8 mouse cellular contexts compared by ENCODE assay signal in genomic region chr17:68837013-68837858, GRCm38 (mm10). TPM values are rescaled to one million over a fixed set of nuclear protein-coding genes. Genes with fewer than 3 reads are reported as not detected.
A peak's percentile ranks its signal among the peaks of the same experiment; 100 is the strongest.
DNase-seq lines count a peak whose midpoint lies in the region; ATAC-seq and TF ChIP-seq lines count a peak whose summit lies in the region.

No protein-coding gene starts in this region.

- no peak for TF ChIP-seq POLR2A in testis, adult 2 months (IDR thresholded peaks at IDR 0.05; ENCODE audit: control insufficient read depth, low read depth, low read length)

- TF ChIP-seq CTCF in layer of hippocampus, adult 2 months (conservative IDR thresholded peaks at IDR 0.05) = no peak
- TF ChIP-seq CTCF in testis, adult 2 months (IDR thresholded peaks at IDR 0.05; ENCODE audit: control insufficient read depth, insufficient read depth, insufficient replicate concordance, low read depth, low read length) = no peak

- no peaks in the 10 kb centered on the region for H3K9me3 ChIP-seq in embryonic facial prominence, embryonic 11.5 days (replicated peaks; ENCODE audit: control insufficient read depth, low read length)
- no peaks in the 10 kb centered on the region for H3K9me3 ChIP-seq in heart, embryonic 10.5 days
- H3K9me3 ChIP-seq in midbrain, embryonic 11.5 days (ENCODE audit: control insufficient read depth, low read length) = no peaks in the 10 kb centered on the region

- no peaks in the 10 kb centered on the region for H3K36me3 ChIP-seq in embryonic facial prominence, embryonic 11.5 days (replicated peaks; ENCODE audit: control insufficient read depth, insufficient read depth, low read depth, low read length)
- H3K36me3 ChIP-seq in heart, embryonic 10.5 days = no peaks in the 10 kb centered on the region
- no peaks in the 10 kb centered on the region for H3K36me3 ChIP-seq in midbrain, embryonic 11.5 days (ENCODE audit: control insufficient read depth, insufficient read depth, low read length)
- H3K36me3 ChIP-seq in testis, adult 2 months (ENCODE audit: control insufficient read depth, insufficient read depth, low read length) = no peaks in the 10 kb centered on the region

- DNase-seq in ovary, postnatal 36 days (ENCODE audit: low spot score) = peak; percentile 31
- no peak for DNase-seq in ovary, postnatal 14 days (ENCODE audit: low spot score)
- DNase-seq in embryonic facial prominence, embryonic 11.5 days (ENCODE audit: low spot score) = peak; percentile 64
- no peak for DNase-seq in heart, embryonic 10.5 days (ENCODE audit: low spot score)
- DNase-seq in layer of hippocampus, adult 2 months (ENCODE audit: low spot score in 2 of 2) = peak; percentile 45
- peak; percentile 97 for DNase-seq in midbrain, embryonic 11.5 days (ENCODE audit: low spot score, missing footprints)
- DNase-seq in MN1 (ENCODE audit: low spot score) = no peak

- H3K27me3 ChIP-seq in embryonic facial prominence, embryonic 11.5 days (ENCODE audit: control insufficient read depth, insufficient read depth, low read length) = peaks cover 40% of the 10 kb centered on the region
- H3K27me3 ChIP-seq in heart, embryonic 10.5 days (ENCODE audit: insufficient read depth, poor library complexity, severe bottlenecking) = peaks cover 95% of the 10 kb centered on the region
- H3K27me3 ChIP-seq in midbrain, embryonic 11.5 days (ENCODE audit: control insufficient read depth, insufficient read depth, low read length) = peaks cover 36% of the 10 kb centered on the region
- H3K27me3 ChIP-seq in testis, adult 2 months (ENCODE audit: control insufficient read depth, insufficient read depth, low read length) = no peaks in the 10 kb centered on the region; the same call in 1 of the 2 replicates

- ATAC-seq in embryonic facial prominence, embryonic 11.5 days (replicated peaks; ENCODE audit: insufficient number of reproducible peaks, low FRiP score, low TSS enrichment, low read depth) = peak; percentile 77
- peak; percentile 80 for ATAC-seq in midbrain, embryonic 11.5 days (ENCODE audit: low FRiP score)

- no peak overlapping the region for H3K27ac ChIP-seq in embryonic facial prominence, embryonic 11.5 days (replicated peaks; ENCODE audit: low read depth, low read length)
- H3K27ac ChIP-seq in heart, embryonic 10.5 days = peak overlapping the region; percentile 36; the same call in 1 of the 2 replicates
- peak overlapping the region; percentile 90 for H3K27ac ChIP-seq in layer of hippocampus, adult 2 months
- no peak overlapping the region for H3K27ac ChIP-seq in midbrain, embryonic 11.5 days (ENCODE audit: low read depth, low read length)
- no peak overlapping the region for H3K27ac ChIP-seq in testis, adult 2 months (ENCODE audit: control insufficient read depth, insufficient read depth, low read depth, low read length)

- H3K4me3 ChIP-seq in embryonic facial prominence, embryonic 11.5 days (ENCODE audit: low read depth, low read length) = peak overlapping the region; percentile 46
- H3K4me3 ChIP-seq in heart, embryonic 10.5 days = peak overlapping the region; percentile 66
- peak overlapping the region; percentile 78 for H3K4me3 ChIP-seq in layer of hippocampus, adult 2 months
- H3K4me3 ChIP-seq in midbrain, embryonic 11.5 days (ENCODE audit: low read depth, low read length) = peak overlapping the region; percentile 58
- H3K4me3 ChIP-seq in testis, adult 2 months (ENCODE audit: control insufficient read depth, low read depth, low read length) = peak overlapping the region; percentile 13

- H3K4me1 ChIP-seq in embryonic facial prominence, embryonic 11.5 days (ENCODE audit: control insufficient read depth, insufficient read depth, low read length) = peaks cover 7% of the 10 kb centered on the region; the same call in 1 of the 2 replicates
- H3K4me1 ChIP-seq in heart, embryonic 10.5 days = peaks cover 38% of the 10 kb centered on the region
- H3K4me1 ChIP-seq in midbrain, embryonic 11.5 days (ENCODE audit: control insufficient read depth, insufficient read depth, low read length) = peaks cover 13% of the 10 kb centered on the region
- H3K4me1 ChIP-seq in testis, adult 2 months (ENCODE audit: control insufficient read depth, insufficient read depth, low read length) = peaks cover 11% of the 10 kb centered on the region

- WGBS in embryonic facial prominence, embryonic 11.5 days = under 1% methylated on average over 57 of the region's 72 CpGs
- under 1% methylated on average over 72 of the region's 72 CpGs for WGBS in heart, embryonic 10.5 days
- under 1% methylated on average over 57 of the region's 72 CpGs for WGBS in midbrain, embryonic 11.5 days

- H3K9ac ChIP-seq in embryonic facial prominence, embryonic 11.5 days (replicated peaks; ENCODE audit: low read length) = peak overlapping the region; percentile 56
- peak overlapping the region; percentile 76 for H3K9ac ChIP-seq in midbrain, embryonic 11.5 days (ENCODE audit: low read length)

- H3K4me2 ChIP-seq in embryonic facial prominence, embryonic 11.5 days (ENCODE audit: low read depth, low read length) = peak overlapping the region; percentile 75
- H3K4me2 ChIP-seq in midbrain, embryonic 11.5 days = peak overlapping the region; percentile 72

RNA-seq across cellular contexts. Expression of gene Tmem200c, which starts 10.8 kb away (rescaled TPM):
- polyA plus RNA-seq in embryonic facial prominence, embryonic 11.5 days (2014; fragmentation: Nextera tagmentation; extraction: Ambion mirVana) = 1.1 and 1.4 TPM in 2 replicates
- polyA plus RNA-seq in heart, embryonic 10.5 days (2016; fragmentation: Nextera tagmentation; extraction: Ambion mirVana) = 0.18 and 0.39 TPM in 2 replicates
- total RNA-seq in layer of hippocampus, adult 2 months (2021) = 1 to 10 TPM; 6.8 to 7.9 TPM
- 1.4 and 2.8 TPM in 2 replicates for polyA plus RNA-seq in midbrain, embryonic 11.5 days (2014; fragmentation: Nextera tagmentation; extraction: Ambion mirVana)
- polyA plus RNA-seq in testis, adult 2 months (2012; rRNA removed) = 0.07 and 0.38 TPM in 2 replicates

Comparison
In these comparisons a context has a peak if more than half of its experiments do, and no peak if none do; other contexts are left out.
1. DNase-seq: peak in ovary, postnatal 36 days (single experiment), embryonic facial prominence, embryonic 11.5 days (single experiment), layer of hippocampus, adult 2 months (2 of 2) and midbrain, embryonic 11.5 days (single experiment); none in ovary, postnatal 14 days (single experiment), heart, embryonic 10.5 days (single experiment) and MN1 (single experiment).
2. H3K27ac ChIP-seq: peak in heart, embryonic 10.5 days (single experiment) and layer of hippocampus, adult 2 months (single experiment); none in embryonic facial prominence, embryonic 11.5 days (single experiment), midbrain, embryonic 11.5 days (single experiment) and testis, adult 2 months (single experiment).
3. H3K4me3 ChIP-seq: peak in every context shown above with its lines; median percentile 78 in layer of hippocampus, adult 2 months; 66 in heart, embryonic 10.5 days; 58 in midbrain, embryonic 11.5 days; 46 in embryonic facial prominence, embryonic 11.5 days; 13 in testis, adult 2 months.